Mouse (Mus musculus) stomach, embryonic 16.5 days (tissue): ENCODE data around the gene Tmem163. TPM values are rescaled to one million over a fixed set of nuclear protein-coding genes. Genes with fewer than 3 reads are reported as not detected.

ENCODE experiments used
- ATAC-seq: fragments of 200-750 bp; cut with Nextera tagmentation; 2 replicates; pipeline ENCODE4 v1.8.0; 2017; ENCODE audit warnings: moderate number of reproducible peaks, moderate TSS enrichment; ENCODE audit not compliant: insufficient read depth, low FRiP score
- H3K27ac ChIP-seq: fragments of 300-500 bp; sonication (generic); 2 replicates; pipeline ENCODE4 v1.5.1; 2014; ENCODE audit warnings: low read length
- H3K27me3 ChIP-seq: fragments of 300-500 bp; sonication (generic); 2 replicates; pipeline ENCODE4 v1.6.1; 2014; ENCODE audit warnings: low read length, control low read depth, mixed read lengths; ENCODE audit not compliant: control insufficient read depth, insufficient read depth
- H3K36me3 ChIP-seq: fragments of 300-500 bp; sonication (generic); 2 replicates; pipeline ENCODE4 v1.6.1; 2014; ENCODE audit warnings: low read length; ENCODE audit not compliant: control insufficient read depth, insufficient read depth
- H3K4me1 ChIP-seq: fragments of 300-500 bp; sonication (generic); 2 replicates; pipeline ENCODE4 v1.6.1; 2014; ENCODE audit warnings: low read length, control low read depth, mixed read lengths; ENCODE audit not compliant: control insufficient read depth, insufficient read depth
- H3K4me2 ChIP-seq: fragments of 300-500 bp; sonication (generic); 2 replicates; pipeline ENCODE4 v1.6.1; 2014; ENCODE audit warnings: low read depth, low read length, mixed read lengths
- H3K4me3 ChIP-seq: fragments of 300-500 bp; sonication (generic); replicated peaks from 2 replicates; pipeline ENCODE4 v1.5.1; 2014; ENCODE audit warnings: mild to moderate bottlenecking, low read length
- H3K9ac ChIP-seq: fragments of 300-500 bp; sonication (generic); 2 replicates; pipeline ENCODE4 v1.6.1; 2014; ENCODE audit warnings: low read length
- H3K9me3 ChIP-seq: fragments of 300-500 bp; sonication (generic); replicated peaks from 2 replicates; pipeline ENCODE4 v1.6.1; 2016; ENCODE audit warnings: low read length, control low read depth; ENCODE audit not compliant: control insufficient read depth
- WGBS: fragments of 180-500 bp; shearing (Covaris S2); extraction: QIAGEN DNeasy Blood & Tissue Kit; methylation state at CpG from one replicate; pipeline ENCODE4 v1.1.7; 2014; 5-methylcytosine and 5-hydroxymethylcytosine counted together
- polyA plus RNA-seq: library from polyadenylated mRNA; unstranded; fragments of >200 nt; fragmentation: Nextera tagmentation; extraction: Ambion mirVana; gene quantifications from 2 replicates; pipeline ENCODE4 v1.2.1, GENCODE M21; 2015

Tmem163 gene
- polyA plus RNA-seq, 1 experiment from 2014 or later = 0.45 TPM

DNA sequence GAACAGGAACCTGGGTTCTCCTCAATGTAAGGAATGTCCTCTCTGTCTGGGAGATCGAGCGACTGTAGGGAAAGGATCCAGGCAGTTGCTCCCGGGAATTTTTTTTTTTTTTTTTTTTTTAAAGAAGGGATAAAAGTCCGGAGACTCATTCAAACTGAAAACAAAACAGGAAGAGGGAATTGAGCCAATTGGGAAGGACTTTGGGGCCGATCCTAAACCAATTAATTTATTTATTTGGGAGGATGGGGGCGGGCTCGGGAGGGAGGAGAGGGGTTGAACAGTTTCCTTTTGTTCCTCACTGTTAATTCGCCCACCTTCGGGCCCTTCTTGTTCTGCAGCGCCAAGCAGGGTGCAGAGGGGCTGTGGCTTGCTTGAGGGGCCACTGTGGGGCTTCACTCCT is 196.4 kb downstream of the Tmem163 start:
- ATAC-seq = no peak
- no peaks in the 10 kb centered on the region for H3K9me3 ChIP-seq
- no peak overlapping the region for H3K27ac ChIP-seq
- H3K36me3 ChIP-seq = no peaks in the 10 kb centered on the region
- no peaks in the 10 kb centered on the region for H3K27me3 ChIP-seq
- H3K4me1 ChIP-seq = no peaks in the 10 kb centered on the region
- H3K9ac ChIP-seq = no peak overlapping the region
- H3K4me2 ChIP-seq = no peak overlapping the region
- no peak overlapping the region for H3K4me3 ChIP-seq
- WGBS = 77% methylated on average over 10 of the region's 10 CpGs

- no peaks in the 10 kb centered on the region for H3K4me1 ChIP-seq
- no peak overlapping the region for H3K27ac ChIP-seq
- H3K36me3 ChIP-seq = no peaks in the 10 kb centered on the region
- no peaks in the 10 kb centered on the region for H3K27me3 ChIP-seq
- WGBS = 95% methylated on average over 5 of the region's 5 CpGs
- no peak overlapping the region for H3K4me2 ChIP-seq
- no peak overlapping the region for H3K9ac ChIP-seq
- no peak for ATAC-seq
- H3K4me3 ChIP-seq = no peak overlapping the region
- H3K9me3 ChIP-seq = no peaks in the 10 kb centered on the region
Observed at GRCm38 (mm10) chr1:127475756-127476155, 203.6 kb downstream of the Tmem163 start.

DNA sequence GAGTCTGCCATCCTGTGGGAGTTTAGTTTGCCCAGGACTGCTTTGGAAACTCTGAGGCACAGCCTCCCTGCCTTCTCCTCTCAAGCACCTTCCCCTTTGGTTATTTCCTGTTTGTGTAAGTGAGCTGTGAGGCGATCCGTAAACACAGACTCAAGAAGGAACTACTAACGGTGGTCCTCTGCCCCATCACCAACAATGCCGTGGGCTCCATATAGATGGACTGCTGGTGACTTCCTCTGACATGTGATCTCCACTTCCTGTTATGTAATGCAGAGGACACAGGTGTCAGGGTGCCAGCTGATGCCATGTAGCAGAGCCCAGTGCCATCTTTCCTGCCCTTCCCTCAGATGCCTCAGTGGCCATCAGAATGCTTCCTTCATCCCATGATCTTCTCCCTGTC is 209.2 kb downstream of the Tmem163 start:
- no peaks in the 10 kb centered on the region for H3K36me3 ChIP-seq
- no peak overlapping the region for H3K4me3 ChIP-seq
- no peak overlapping the region for H3K9ac ChIP-seq
- H3K4me1 ChIP-seq = no peaks in the 10 kb centered on the region
- H3K27ac ChIP-seq = no peak overlapping the region
- H3K27me3 ChIP-seq = no peaks in the 10 kb centered on the region
- H3K9me3 ChIP-seq = no peaks in the 10 kb centered on the region
- H3K4me2 ChIP-seq = no peak overlapping the region
- WGBS = 66% methylated on average over 4 of the region's 4 CpGs
- ATAC-seq = no peak

- Histone ChIP-seq H3K4me1 (no peaks in the 10 kb centered on the region), H3K9me3 (no peaks in the 10 kb centered on the region), H3K4me3 (no peak overlapping the region), H3K36me3 (no peaks in the 10 kb centered on the region), H3K9ac (no peak overlapping the region), H3K27ac (no peak overlapping the region), H3K27me3 (no peaks in the 10 kb centered on the region), H3K4me2 (no peak overlapping the region)
- WGBS = 95% methylated on average over 5 of the region's 5 CpGs
- ATAC-seq = no peak
Observed at GRCm38 (mm10) chr1:127467238-127467637, 212.1 kb downstream of the Tmem163 start.

- no peaks in the 10 kb centered on the region for H3K27me3 ChIP-seq
- 69% methylated on average over 6 of the region's 6 CpGs for WGBS
- no peaks in the 10 kb centered on the region for H3K4me1 ChIP-seq
- no peak overlapping the region for H3K4me2 ChIP-seq
- H3K4me3 ChIP-seq = no peak overlapping the region
- H3K9me3 ChIP-seq = no peaks in the 10 kb centered on the region
- H3K36me3 ChIP-seq = no peaks in the 10 kb centered on the region
- no peak overlapping the region for H3K27ac ChIP-seq
- ATAC-seq = no peak
- H3K9ac ChIP-seq = no peak overlapping the region
Observed at GRCm38 (mm10) chr1:127465292-127465691, 214.1 kb downstream of the Tmem163 start.

GRCm38 (mm10) chr1:127464041-127464440 is 215.3 kb downstream of the Tmem163 start:
- H3K27ac ChIP-seq = no peak overlapping the region

DNA sequence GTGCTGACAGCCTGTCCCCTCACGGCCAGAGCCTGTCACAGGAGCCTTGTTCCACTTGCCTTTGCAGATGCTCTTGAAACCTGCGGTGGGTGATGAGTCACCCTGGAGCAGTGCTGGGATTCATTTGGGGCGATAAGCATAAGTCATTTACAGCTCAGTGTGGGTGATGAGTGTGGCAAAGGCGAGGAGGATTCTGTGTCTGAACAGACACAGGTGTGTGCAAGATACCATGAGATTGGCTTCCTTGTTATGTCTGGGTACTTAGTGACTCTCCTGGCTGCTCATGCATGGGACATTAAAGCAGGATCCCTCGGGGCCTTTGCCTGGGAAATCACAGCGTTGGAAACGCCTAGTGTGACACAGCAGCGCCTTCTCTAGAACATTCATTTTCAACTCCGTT is 218.3 kb downstream of the Tmem163 start:
- Histone ChIP-seq H3K4me1 (no peaks in the 10 kb centered on the region), H3K27me3 (no peaks in the 10 kb centered on the region), H3K9me3 (no peaks in the 10 kb centered on the region), H3K4me2 (no peak overlapping the region), H3K4me3 (no peak overlapping the region), H3K27ac (no peak overlapping the region), H3K36me3 (no peaks in the 10 kb centered on the region), H3K9ac (no peak overlapping the region)
- ATAC-seq = no peak
- WGBS = 85% methylated on average over 9 of the region's 9 CpGs

More at GRCm38 (mm10) chr1:127464041-127464440, 215.3 kb downstream of the Tmem163 start:
- no peaks in the 10 kb centered on the region for H3K36me3 ChIP-seq
- no peaks in the 10 kb centered on the region for H3K4me1 ChIP-seq
- H3K9ac ChIP-seq = no peak overlapping the region
- no peak for ATAC-seq
- 72% methylated on average over 6 of the region's 6 CpGs for WGBS
- H3K4me2 ChIP-seq = no peak overlapping the region
- H3K4me3 ChIP-seq = no peak overlapping the region
- H3K9me3 ChIP-seq = no peaks in the 10 kb centered on the region
- H3K27me3 ChIP-seq = no peaks in the 10 kb centered on the region

DNA sequence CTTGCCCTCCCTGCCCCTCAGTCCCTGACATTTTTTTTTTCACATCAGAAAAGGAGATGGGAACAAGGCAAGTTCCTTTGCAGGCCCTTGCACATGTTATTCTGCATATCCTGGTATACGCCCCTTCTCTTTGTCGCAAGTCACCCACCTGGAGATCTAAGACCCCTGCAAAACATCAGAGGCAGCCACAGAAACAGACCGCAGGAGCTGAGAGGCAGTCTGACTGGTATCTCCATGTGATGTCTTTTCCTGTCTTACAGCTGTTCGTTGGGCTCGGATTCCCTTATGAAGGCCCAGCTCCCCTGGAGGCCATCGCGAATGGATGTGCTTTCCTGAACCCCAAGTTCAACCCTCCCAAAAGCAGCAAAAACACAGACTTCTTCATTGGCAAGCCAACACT is 219.8 kb downstream of the Tmem163 start:
- no peak overlapping the region for H3K27ac ChIP-seq
- no peak overlapping the region for H3K9ac ChIP-seq
- H3K4me1 ChIP-seq = no peaks in the 10 kb centered on the region
- H3K9me3 ChIP-seq = no peaks in the 10 kb centered on the region
- no peak for ATAC-seq
- no peaks in the 10 kb centered on the region for H3K27me3 ChIP-seq
- WGBS = 78% methylated on average over 7 of the region's 7 CpGs
- H3K4me2 ChIP-seq = no peak overlapping the region
- H3K4me3 ChIP-seq = no peak overlapping the region
- H3K36me3 ChIP-seq = no peaks in the 10 kb centered on the region

DNA sequence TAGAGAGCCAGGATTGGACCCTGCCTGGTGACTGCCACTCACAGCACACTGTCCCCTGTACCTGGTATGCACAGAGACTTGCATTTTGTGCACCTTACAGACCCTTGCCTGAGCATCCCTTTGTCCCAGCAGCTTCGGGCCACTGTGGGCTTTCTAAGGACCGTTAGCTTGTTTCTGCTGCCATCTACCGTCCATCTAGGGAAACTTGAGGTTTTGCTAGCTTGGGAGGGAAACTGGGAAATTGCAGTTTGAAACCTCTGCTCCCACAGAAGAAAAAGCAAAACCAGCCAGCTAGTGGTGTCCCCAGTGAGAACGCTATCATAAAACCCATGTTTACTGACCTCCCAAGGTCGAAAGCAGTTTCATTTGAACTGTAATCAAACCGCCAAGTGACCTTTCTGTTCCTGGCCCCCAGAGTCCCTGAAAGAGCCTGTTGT is 220.3 kb downstream of the Tmem163 start:
- 10% methylated on average over 6 of the region's 6 CpGs for WGBS
- ATAC-seq = no peak
- Histone ChIP-seq H3K27me3 (no peaks in the 10 kb centered on the region), H3K9ac (no peak overlapping the region), H3K27ac (no peak overlapping the region), H3K9me3 (no peaks in the 10 kb centered on the region), H3K4me2 (no peak overlapping the region), H3K4me3 (no peak overlapping the region), H3K4me1 (no peaks in the 10 kb centered on the region), H3K36me3 (no peaks in the 10 kb centered on the region)

DNA sequence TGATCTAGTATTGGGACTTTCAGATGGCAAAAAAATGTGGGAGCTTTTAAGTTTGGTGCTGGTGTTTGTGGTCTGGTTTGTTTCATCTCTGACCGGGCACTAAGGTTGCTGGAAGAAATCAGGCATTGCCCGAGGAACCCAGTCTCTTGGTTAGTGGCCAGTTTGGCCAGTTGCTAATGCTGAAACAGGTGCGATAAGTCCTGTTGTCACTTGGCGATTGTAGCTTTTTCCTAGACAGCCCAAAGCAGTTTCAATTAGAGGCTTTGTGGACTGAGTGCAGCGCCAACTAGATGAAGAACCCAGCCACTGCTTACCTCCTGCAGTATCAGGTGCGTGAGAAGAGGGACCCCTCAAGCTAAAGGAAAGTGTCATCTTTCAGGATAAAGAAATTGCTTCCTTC is 226.0 kb downstream of the Tmem163 start:
- no peaks in the 10 kb centered on the region for H3K4me1 ChIP-seq
- WGBS = 91% methylated on average over 6 of the region's 6 CpGs

More for the DNA sequence above, 226.0 kb downstream of the Tmem163 start:
- Histone ChIP-seq H3K9me3 (no peaks in the 10 kb centered on the region), H3K4me2 (no peak overlapping the region), H3K36me3 (peaks cover 9% of the 10 kb centered on the region), H3K9ac (no peak overlapping the region), H3K27ac (no peak overlapping the region), H3K27me3 (no peaks in the 10 kb centered on the region), H3K4me3 (no peak overlapping the region)
- ATAC-seq = no peak
